Mouse (Mus musculus): ENCODE measurements around the gene Frmd5.

GRCm38 (mm10) chr2:121799051-121799450, 7.8 kb downstream of the Frmd5 start:
- TF ChIP-seq CTCF (IDR thresholded peaks at IDR 0.05; ENCODE audit: borderline replicate concordance, control insufficient read depth, extremely low read depth, insufficient read depth, low read length, poor library complexity) (no peak), POLR2A (IDR thresholded peaks at IDR 0.05; ENCODE audit: control insufficient read depth, extremely low read depth, insufficient read depth, low read length, poor library complexity) (no peak)

All from thymus, adult 2 months (tissue).